Mouse (Mus musculus): Measurements from ENCODE around the gene Macf1.
"Not testable (repeated sequence)": the region's sequence is repeated elsewhere in the genome, so short reads cannot be mapped to it uniquely, and the experiment has no call there.

Gene Macf1

DNA sequence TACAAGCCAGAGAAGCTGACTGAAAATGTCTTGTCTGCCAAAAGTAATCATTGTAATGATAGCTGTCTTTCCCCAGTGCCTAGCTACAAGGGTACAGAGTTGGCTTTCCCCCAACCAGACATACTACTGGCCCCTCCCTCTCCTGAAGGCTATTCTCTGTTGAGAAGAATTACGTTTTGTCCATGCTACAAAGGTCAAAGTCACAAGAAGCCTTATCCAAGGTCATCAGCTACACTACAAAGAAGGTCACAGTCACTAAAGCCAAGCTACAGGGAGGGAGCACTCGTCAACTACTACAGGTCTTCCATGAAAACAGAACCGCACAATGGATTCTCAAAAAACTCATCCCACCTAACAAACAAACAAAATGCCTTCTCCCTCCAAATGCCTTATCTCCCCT, 49.7 kb downstream of the Macf1 start:
- DNase-seq (ENCODE audit: low spot score in 2 of 2), result no peak

DNA sequence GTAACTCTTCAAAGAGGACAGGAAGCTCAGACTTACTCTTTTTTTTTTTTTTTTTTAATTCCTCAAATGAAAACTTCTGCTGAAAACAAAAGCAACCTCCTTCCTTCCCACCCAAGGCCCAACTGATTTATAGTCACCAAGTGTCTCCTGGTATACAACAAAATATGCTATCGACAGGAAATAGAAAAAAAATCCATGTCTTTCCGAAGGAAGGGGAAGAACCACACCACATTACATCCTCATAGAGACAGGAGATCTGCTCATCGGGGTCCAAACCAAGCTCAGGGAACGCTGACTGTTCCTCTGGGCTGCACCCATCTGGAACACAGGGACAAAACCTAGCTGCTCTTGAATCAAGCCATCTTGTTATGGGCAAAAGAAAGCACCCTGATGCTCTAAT, 50.3 kb downstream of the Macf1 start:
- DNase-seq (ENCODE audit: low spot score in 2 of 2), result no peak

DNA sequence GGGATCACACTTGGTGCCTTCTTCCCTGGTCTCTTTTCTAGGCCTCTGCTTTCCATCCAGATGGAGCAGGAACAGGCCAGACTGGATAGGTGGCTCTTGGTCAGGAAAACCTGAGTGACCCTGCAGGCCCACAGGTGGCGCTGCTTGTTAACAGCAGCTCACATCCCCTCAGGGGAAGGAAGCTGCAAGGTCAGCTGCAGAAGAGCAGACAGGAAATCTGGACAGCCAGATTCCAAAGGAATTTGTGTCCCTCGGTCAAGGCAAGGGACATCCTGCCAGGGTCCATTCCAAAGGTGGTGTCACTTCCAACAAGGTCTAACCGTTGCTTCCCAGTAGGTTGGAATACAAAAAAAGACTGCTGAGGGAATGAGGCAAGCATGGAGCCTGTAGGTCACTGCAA, 50.8 kb downstream of the Macf1 start:
- peak in 1 of 2 experiments; percentile 27 for DNase-seq (ENCODE audit: low spot score in 2 of 2)

DNA sequence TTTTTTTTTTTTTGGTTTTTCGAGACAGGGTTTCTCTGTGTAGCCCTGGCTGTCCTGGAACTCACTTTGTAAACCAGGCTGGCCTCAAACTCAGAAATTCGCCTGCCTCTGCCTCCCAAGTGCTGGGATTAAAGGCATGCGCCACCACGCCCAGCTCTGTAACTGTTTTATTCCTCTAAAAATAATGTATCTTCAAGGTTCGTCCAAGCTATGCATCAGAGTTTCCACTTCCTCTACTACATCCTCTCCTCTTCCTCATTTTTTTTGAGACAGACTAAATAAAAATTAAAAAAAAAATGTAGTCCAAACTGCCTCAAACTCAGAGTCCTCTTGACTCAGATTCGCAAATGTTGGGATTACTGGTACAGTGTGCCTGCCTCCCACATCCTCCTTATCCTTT, 52.0 kb downstream of the Macf1 start:
- DNase-seq (ENCODE audit: low spot score in 2 of 2), result not testable (repeated sequence)

DNA sequence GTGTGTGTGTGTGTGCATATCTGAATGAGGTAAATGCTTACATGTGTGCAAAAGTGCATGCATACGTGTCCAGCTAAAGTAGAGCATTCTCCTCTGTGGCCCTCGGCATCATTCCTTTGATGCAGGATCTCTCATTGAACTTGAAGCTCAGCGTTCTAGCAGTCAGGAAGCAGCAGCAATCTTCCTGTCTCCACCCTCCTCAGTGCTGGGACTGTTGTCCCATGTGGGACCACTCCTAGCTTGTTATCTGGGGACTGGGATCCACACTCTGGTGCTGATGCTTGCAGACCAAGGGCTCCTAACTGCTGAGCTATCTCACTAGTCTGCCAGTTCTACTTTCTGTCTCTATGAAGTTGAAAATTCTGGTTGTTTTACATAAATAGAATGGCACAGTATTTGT, 52.5 kb downstream of the Macf1 start:
- no peak for DNase-seq (ENCODE audit: low spot score in 2 of 2)

DNA sequence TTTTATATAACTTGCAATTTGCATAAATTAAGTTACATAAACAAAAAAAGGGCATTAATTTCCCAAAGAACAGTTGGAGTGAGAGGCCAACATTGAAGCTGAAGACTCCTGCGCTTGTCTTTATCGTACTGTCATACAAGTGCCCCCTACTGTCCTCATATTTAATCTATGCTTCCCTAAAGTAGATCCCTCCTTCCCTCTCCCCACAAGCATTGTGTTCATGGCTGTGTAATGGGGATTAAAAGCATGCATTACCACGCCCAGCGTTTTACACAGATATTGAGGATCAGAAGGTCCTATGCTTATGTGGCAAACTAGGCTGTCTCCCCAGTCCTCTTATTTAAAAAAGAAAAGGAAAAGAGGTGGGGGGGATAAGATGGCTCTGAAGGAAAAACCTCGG, 56.5 kb downstream of the Macf1 start:
- no peak for DNase-seq (ENCODE audit: low spot score in 2 of 2)

DNA sequence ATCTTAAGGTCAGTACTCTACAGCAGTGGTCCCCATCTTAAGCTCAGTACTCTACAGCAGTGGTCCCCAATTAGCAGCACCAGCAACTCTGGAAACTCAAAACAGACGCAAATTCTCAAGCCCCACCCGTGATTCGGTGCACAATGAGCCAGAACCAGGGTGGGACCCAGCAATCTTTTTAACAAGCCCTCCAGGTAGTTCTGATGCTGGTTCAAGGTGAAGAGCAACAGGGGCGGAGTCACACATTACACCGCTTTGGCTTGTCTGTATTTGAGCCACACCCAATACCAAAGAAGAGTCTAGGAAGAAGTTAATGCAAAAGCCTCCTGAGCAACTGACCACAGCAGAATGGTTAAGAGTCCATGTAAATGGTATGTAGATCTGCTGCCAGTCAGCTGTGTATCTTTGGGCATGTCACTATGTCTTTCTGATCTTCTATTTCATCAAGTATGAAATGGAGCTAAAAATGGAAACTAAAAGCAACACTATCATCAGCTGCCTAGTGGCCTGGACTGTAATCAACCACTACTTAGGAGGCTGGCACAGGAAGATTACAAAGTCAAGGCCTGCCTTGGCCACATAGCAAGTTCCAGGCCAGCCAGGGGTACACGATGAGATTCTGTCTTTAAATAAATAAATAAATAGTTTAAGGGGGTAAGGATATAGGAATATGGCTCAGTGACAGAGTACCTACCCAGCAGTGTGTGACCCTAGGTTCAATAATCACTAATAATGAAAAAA, 58.7 kb downstream of the Macf1 start:
- DNase-seq (ENCODE audit: low spot score in 2 of 2), result no peak

DNA sequence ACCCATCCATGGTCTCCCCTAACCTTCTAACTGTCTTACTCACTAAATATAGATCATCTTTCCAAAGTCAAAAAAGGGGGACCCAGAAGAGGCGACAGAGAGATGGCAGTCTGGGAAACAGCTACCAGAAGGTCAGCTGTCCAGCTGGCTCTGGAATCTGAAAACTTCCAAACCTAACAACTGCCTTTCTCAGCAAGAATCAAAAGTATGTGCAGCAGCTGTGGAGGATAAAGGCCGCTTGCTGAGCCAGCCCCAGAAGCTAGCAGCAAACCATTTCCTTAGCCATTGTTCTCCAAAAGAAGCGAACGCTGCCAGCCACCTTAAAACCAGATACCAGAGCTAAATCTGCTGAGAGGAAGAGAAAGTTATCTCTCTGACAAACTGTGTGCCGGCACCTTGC, 59.7 kb downstream of the Macf1 start:
- DNase-seq (ENCODE audit: low spot score in 2 of 2), result no peak

DNA sequence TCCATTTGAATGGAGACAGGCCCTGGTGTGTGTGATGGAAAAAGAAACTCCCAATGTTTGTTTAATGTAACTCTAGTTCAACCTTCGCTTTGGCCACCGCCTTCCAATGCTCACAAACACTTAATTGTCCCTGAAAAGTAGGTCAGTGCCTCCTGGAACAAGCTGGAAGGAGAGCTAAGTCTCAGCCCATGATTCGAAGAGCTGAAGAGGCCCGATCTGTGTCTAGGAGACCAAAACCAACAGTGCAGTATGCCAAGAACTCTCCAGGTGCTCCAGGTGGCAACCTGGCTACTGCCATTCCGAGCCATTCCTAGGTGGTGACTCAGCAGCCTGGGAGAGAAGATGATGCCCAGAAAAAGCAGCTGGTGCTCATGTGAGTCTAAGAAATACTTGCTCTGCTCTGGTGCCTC, 60.4 kb downstream of the Macf1 start:
- no peak for DNase-seq (ENCODE audit: low spot score in 2 of 2)

DNA sequence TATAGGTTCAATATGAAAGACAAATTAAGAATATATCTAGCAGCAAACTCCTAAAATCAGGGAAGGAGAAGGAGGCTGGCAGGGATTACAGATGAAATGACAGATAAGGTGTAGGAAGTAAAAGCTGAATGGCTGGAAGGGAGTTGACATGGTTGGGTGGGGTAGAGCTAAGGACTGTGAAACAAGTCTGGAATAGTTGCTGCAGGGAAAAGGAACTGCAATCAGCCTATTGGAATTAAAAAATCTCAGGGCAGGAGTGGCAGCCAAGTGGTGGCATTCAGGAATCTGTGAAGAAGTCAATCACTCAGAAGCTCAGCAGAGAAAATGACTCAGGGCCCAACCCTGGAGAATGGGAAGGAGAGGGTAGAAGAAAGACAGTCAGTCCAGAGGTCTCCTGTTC, 62.4 kb downstream of the Macf1 start:
- no peak for DNase-seq (ENCODE audit: low spot score in 2 of 2)

DNA sequence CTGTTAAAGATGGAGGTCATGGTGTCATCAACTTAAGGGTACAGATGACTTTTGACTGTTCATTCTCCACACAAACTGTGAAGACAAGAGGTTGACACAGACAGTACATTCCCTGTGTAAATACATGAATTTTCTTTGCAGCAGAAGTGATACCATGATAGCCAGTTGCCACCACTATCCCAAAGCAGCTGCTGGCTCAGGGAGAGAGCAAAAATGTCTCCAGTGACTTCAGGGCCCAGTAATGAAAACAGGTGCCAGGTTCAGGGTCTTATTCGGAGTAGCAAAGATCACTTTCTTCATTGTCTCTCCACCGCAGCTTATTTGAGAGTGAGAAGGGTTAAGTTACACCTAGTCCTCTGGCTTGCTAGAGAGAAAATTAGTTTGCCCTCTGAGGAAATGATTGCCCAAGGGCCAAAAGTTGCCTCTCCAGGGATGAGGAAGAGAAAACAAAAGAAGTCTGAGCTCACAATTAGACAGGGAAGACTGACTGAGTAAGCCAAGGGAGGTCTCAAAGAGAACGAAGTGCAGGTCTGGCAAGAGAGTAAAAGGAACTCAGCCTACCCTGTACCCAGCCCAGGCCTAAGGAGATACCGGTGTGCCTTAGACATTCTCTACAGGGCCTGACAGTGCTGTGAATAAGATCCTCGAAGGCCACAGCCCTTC, 66.3 kb downstream of the Macf1 start:
- DNase-seq (ENCODE audit: low spot score in 2 of 2), result no peak

DNA sequence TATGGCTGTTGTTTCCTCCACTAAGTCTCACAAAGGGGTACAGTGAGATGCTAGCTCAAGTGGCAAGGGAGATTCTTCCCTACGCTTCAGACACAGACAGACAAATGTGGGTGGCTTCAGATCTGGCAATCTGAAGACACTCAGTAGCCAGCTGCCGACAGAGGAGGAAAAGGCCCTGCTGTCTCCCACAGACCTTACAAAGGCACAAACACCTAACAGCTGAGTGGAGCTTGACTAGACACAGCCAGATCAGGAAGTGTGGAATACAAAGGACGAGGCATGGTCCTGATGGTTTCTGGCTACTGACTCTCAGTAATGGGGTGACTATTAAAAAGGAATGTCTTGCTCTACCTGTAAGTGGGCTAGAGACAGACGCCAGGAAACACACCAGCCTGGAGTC, 67.2 kb downstream of the Macf1 start:
- no peak for DNase-seq (ENCODE audit: low spot score in 2 of 2)

DNA sequence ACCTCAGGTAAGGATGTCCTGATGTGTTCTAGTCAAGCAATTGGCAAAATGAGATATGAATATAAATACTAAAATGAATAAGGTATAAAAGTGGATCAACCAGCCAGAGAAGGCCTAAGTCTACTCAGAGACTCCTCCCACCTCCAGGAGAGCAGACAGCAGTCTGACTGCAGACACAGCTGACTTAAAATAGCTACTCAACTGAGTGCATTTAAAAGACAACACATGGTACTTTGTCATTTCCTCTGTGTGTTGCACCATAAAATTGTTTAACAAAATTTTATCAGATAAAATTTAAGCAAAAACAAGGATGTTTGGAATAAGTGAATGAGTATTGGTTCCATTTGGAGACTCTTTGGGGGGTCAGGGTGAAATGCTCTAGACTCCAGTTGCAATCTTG, 67.7 kb downstream of the Macf1 start:
- no peak for DNase-seq (ENCODE audit: low spot score in 2 of 2)

DNA sequence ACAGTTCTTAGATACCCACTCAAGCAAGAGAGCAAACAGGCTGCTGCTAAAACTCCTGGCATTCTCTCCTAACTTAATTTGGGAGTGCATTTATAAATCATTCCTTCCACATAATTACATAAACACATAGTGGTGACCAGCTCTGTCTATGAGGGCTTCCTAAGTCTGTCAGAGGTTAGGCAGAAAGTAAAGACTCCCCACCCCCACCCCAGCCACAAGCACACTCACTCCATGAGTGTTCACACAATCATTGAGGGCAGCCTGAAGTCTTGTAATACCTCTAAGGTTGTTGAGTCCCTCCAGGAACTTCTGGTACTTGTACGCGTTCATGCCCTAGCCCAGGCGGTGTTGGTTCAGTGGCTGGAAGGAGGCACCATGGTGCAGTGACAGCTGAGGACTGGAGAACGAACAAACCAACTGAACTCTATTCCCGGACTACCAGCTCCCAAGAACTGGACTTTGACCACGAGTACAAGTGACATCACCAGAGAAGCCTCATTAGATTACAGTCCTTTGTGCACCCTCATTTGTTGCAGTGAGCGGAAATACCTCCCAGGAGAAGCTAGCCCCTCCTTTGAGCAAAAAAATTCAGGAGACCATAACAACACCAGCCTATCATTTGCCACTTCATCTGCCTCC, 70.7 kb downstream of the Macf1 start:
- no peak for DNase-seq (ENCODE audit: low spot score in 2 of 2)

DNA sequence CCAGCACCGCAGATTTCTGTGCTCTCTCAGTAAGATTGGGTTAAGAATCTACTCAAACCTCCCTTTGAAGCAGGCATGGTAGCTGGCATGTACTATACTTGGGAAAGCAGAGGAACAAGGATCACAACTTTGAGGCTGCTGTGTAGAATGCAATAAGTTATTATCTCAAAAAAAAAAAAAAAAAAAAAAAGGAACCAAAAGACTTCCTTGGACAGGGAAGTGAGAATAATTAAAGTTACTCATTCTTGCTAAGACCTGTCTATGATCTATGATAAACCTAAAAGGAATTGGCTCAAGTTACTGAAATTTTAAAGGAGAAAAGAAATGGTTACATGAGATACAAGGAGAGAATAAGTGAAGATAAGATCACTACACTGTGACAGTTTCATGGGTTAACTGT, 72.2 kb downstream of the Macf1 start:
- DNase-seq (ENCODE audit: low spot score in 2 of 2), result no peak

DNA sequence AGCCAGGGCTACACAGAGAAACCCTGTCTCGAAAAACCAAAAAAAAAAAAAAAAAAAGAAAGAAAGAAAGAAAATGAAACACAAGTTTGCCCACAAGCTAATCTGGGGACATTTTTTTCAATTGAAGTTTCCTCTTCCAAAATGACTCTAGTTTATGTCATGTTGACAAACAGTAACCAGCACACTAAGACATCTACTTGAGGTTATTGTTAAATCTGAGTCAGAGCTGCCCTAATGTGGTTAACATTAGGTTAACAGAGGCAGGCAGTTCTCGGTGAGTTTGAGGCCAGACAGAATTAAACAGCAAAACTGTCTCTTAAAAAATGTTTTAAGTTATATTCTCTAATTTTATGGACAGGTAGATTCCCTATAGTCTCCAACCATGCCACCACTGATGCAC, 72.9 kb downstream of the Macf1 start:
- no peak for DNase-seq (ENCODE audit: low spot score in 2 of 2)

DNA sequence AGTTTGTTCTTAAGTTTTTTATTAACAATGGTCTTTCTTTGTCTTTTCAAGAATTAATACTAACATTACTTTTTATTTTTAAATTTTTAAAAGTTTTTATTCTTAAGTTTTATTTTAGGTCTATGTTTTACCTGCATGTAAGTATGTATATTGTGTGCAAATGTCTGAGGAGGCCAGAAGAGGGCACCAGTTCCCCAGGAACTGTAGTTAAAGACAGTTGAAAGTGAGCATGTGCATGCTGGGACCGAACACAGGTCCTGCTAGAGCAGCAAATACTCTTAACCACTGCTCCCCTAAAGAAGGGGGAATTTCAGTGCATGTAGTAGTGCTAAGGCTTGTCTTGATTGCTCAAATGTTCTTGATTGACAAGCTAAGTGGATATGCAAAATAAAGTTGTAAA, 77.0 kb downstream of the Macf1 start:
- no peak for DNase-seq (ENCODE audit: low spot score in 2 of 2)

DNA sequence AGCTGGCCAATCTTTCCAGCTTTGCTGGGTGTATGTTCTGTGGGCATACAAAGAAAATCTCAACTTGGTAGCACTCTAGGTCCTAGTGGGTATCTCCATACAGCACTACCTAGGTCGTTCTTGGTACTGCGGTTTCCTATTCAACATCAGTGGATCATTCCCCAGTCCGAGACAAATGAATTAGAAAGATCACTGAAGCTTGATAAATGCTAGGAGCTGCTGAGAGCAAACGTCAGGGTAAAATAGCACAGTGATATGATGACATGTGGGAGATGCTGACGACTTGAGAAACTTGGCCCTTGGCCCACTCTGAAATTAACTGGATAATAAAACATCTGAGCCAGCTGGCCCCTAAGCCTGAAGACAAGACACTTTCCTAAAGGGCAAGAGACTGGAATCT, 78.2 kb downstream of the Macf1 start:
- DNase-seq (ENCODE audit: low spot score in 2 of 2), result no peak

DNA sequence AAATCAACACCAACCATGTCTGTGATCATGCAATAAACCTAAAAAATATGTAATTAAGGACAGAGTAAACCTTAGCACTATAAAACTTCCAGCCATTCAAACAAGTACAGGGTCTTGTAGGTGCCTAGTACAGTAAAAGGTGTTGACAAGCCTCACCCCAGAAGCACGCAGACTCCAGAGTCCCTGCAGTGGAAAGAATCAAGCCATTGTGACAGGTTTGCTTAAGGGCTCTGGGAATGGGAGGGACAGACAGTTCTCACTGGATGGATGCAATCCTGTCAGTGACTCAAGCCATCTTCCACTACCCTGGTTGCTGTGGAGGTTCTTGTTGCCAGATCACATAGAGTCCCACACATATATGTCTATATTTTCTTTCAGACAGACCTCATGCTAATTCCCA, 78.9 kb downstream of the Macf1 start:
- DNase-seq (ENCODE audit: low spot score in 2 of 2), result no peak

DNA sequence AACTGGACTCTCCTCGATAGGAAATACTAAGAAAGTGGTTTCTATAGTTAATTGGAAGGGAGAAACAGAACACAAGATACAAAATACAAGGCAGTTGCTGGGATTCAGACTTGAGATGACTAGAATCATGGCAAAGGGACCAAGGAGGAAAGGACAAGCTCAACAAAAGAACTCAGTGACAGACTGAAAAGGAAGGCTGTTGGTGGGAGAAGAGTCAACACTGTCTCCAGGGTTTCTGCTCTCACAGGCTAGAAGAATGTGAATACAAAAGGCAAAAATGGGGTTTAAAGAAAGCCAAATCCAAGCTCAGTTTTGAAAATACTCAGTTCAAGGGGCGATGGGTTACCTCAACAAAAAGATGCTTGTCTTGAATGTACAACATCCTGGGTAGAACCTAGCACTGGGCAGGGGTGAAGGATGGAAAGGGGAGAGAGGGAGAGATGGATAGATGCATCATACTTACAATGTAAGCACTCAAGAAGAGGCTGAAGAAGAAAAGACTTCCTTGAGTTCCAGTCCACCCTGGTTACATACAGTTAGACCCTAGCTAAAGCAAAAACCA, 81.4 kb downstream of the Macf1 start:
- no peak for DNase-seq (ENCODE audit: low spot score in 2 of 2)

DNA sequence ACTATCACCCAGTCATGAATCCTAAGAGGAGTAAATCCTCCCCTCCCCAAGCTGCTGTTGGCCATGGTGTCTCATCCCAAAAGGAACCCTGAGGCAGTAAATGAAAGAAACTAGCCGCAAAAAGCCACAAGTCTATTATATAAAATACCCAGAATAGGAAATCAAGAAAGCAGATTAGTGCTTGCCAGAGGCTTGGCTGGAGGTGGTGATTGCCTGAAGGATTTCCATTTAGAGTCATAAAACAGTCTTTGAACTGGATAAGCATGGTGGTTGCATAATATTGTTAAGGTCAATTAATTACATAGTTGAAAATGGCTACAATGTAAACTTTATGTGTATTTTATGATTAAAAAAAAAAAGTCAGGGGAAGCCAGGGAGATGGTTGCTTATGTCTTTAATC, 83.1 kb downstream of the Macf1 start:
- no peak for DNase-seq (ENCODE audit: low spot score in 2 of 2)

DNA sequence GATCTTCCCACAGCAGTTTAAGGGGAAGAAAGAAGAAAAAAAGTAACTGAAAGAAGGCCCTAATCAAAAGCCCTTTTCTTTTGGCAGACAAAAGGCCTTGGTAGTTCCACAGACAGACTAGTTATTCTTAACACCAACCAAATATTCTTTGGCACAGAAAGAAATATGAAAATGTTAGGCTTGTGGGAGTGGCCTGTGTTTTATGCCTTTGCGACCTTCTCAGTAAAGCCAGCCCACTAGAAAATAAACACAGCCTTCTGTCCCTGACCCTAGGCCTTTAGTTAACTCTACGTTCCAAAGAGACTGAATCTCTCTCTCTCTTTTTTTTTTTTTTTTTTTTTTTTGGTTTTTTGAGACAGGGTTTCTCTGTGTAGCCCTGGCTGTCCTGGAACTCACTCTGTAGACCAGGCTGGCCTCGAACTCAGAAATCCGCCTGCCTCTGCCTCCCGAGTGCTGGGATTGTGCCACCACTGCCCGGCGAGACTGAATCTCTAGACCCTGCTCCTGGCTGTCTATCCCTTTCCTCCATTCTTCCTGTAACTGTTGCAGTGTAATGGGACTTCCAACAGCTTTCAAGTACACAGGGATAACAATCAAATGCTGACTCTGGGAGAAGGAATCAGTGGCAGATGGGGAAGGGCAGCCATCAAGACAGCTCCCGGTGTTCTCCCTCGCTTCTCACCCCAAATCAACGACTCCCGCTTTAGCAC, 85.5 kb downstream of the Macf1 start:
- DNase-seq (ENCODE audit: low spot score in 2 of 2), result no peak
